Mouse (Mus musculus) embryonic facial prominence, embryonic 12.5 days (tissue): ENCODE results near the gene BC048679. TPM values are rescaled to one million over a fixed set of nuclear protein-coding genes. Genes with fewer than 3 reads are reported as not detected.

Experiments used
- ATAC-seq: fragments of 200-750 bp; cut with Nextera tagmentation; 2 replicates; pipeline ENCODE4 v1.8.0; 2017; ENCODE audit not compliant: insufficient number of reproducible peaks, insufficient read depth, low FRiP score, low TSS enrichment
- H3K27ac ChIP-seq: fragments of 300-500 bp; sonication (generic); 2 replicates; pipeline ENCODE4 v1.5.1; 2016; ENCODE audit warnings: mild to moderate bottlenecking
- H3K27me3 ChIP-seq: fragments of 300-500 bp; sonication (generic); 2 replicates; pipeline ENCODE4 v1.6.1; 2016; ENCODE audit warnings: mild to moderate bottlenecking, moderate library complexity
- H3K36me3 ChIP-seq: fragments of 300-500 bp; sonication (generic); 2 replicates; pipeline ENCODE4 v1.6.1; 2016; ENCODE audit warnings: mild to moderate bottlenecking
- H3K4me1 ChIP-seq: fragments of 300-500 bp; sonication (generic); 2 replicates; pipeline ENCODE4 v1.6.1; 2016
- H3K4me2 ChIP-seq: fragments of 300-500 bp; sonication (generic); replicated peaks from 2 replicates; pipeline ENCODE4 v1.6.1; 2016; ENCODE audit warnings: mild to moderate bottlenecking, moderate library complexity
- H3K4me3 ChIP-seq: fragments of 300-500 bp; sonication (generic); 2 replicates; pipeline ENCODE4 v1.5.1; 2016; ENCODE audit warnings: mild to moderate bottlenecking
- H3K9ac ChIP-seq: fragments of 300-500 bp; sonication (generic); 2 replicates; pipeline ENCODE4 v1.6.1; 2016; ENCODE audit warnings: mild to moderate bottlenecking, moderate library complexity
- H3K9me3 ChIP-seq: fragments of 300-500 bp; sonication (generic); 2 replicates; pipeline ENCODE4 v1.6.1; 2016; ENCODE audit warnings: mild to moderate bottlenecking, moderate library complexity
- WGBS: fragments of 180-500 bp; shearing (Covaris S2); methylation state at CpG from one replicate; pipeline ENCODE4 v1.1.7; 2016; 5-methylcytosine and 5-hydroxymethylcytosine counted together
- polyA plus RNA-seq: library from polyadenylated mRNA; unstranded; fragments of >200 nt; fragmentation: Nextera tagmentation; extraction: Ambion mirVana; gene quantifications from 2 replicates; pipeline ENCODE4 v1.2.1, GENCODE M21; 2016

Gene BC048679
- not detected in 2 replicates for polyA plus RNA-seq

DNA sequence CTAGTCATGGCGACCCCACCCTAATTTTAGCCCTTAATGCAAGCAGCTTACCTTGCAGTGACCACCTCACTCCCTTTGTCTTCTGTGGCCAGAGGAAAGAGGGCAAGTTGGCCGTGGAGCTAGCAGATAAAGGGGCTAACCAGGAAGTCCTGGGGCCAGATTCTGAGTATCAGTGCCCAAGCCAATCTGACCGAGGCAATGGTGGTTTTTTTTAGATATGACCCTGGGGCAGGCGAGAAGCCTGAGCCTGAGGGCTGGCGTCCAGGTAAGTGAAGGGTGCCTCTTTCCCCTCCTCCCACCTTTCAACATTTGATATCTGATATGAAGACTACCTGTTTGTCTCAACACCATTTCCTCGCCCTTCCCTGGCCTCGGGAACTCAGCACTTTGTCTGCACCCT is at the start of gene BC048679:
BC048679 (minus strand) TSS at position 101 of the 400 bp plus-strand sequence.
- H3K9me3 ChIP-seq: no peaks in the 10 kb centered on the region
- H3K36me3 ChIP-seq: no peaks in the 10 kb centered on the region
- no peak within 1 kb of the TSS for H3K4me3 ChIP-seq
- 61% methylated on average over 7 of the region's 7 CpGs for WGBS
- ATAC-seq: no peak
- no peak within 1 kb of the TSS for H3K9ac ChIP-seq
- H3K27ac ChIP-seq: no peak within 1 kb of the TSS
- peaks cover 5% of the 10 kb centered on the region; the same call in 1 of the 2 replicates for H3K4me1 ChIP-seq
- H3K27me3 ChIP-seq: peaks cover 18% of the 10 kb centered on the region; the same call in 1 of the 2 replicates
- H3K4me2 ChIP-seq: no peak within 1 kb of the TSS

DNA sequence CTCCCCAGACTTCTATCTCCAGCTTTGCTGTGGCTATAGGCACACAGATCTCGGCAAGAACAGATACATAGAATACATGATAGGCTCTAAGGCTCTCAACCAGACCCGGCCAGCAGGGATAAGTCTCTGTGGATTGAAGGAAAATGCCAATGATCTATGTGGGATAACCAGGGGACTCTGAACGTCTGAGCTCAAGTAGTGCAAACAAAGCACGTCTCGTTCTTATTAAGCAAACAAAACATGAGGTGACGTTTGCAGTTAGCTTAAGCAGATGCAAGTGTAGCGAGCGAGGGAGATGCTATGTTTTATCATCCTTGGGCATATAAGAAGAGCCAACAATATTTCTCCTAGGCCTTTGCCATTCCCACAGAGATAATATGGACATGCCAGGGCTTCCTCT is 44.9 kb upstream of the BC048679 start:
- Histone ChIP-seq H3K4me1 (no peaks in the 10 kb centered on the region), H3K27me3 (no peaks in the 10 kb centered on the region), H3K27ac (no peak overlapping the region), H3K4me3 (no peak overlapping the region), H3K4me2 (no peak overlapping the region), H3K9ac (no peak overlapping the region), H3K9me3 (no peaks in the 10 kb centered on the region), H3K36me3 (no peaks in the 10 kb centered on the region)
- 80% methylated on average over 8 of the region's 8 CpGs for WGBS
- ATAC-seq: no peak

DNA sequence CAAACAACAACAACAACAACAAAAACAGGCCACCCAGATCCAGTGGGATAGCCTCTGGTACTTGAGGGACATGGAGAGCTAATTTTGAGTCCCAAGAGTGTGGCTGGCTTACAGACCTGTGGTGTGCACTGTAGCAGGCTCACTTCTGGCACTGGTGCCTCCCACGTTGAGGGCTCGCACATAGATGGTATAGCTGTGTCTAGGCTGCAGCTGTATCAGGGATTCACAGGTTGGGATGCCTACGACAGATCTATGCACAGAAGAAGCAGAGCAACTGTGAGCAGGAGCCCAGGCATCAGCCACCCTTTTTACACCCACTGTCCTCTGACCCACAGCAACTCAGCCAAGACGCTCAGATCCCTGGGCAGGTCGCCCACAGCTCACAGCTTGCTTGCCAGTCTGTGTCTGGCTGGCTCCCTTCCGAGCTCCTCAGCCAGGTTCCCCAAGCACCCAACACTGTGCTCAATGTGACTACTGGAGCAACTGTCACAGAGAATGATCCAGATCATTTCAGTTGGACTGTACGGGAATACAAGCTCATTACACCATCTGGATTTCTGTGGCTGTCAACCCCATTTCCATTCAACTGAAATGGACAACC is 43.9 kb upstream of the BC048679 start:
- Histone ChIP-seq H3K27me3 (no peaks in the 10 kb centered on the region), H3K9ac (no peak overlapping the region), H3K36me3 (no peaks in the 10 kb centered on the region), H3K9me3 (no peaks in the 10 kb centered on the region), H3K4me3 (no peak overlapping the region), H3K4me2 (no peak overlapping the region), H3K27ac (no peak overlapping the region), H3K4me1 (no peaks in the 10 kb centered on the region)
- no peak for ATAC-seq
- WGBS: 83% methylated on average over 7 of the region's 7 CpGs

DNA sequence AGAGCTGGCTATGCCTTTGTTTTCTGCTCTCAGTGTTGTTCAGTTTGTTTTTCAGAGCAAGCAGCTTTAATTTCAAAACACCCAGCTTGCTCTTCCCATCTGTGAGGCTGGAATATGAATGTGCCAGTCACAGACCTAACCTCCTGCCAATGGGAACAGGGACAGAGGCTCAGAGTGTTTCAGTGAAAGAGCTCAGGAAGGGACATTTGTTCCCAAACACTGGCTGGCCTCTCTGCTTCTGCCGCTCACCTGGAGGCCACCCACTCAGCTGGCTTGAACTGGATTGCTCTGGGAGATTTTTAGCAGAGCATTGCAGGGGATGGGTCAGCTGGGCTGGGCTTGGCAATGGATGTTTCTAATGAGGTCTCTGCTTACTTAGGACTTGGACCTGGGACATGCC is 42.9 kb upstream of the BC048679 start:
- Histone ChIP-seq H3K9me3 (no peaks in the 10 kb centered on the region), H3K4me2 (no peak overlapping the region), H3K9ac (no peak overlapping the region), H3K4me3 (no peak overlapping the region), H3K36me3 (no peaks in the 10 kb centered on the region), H3K27me3 (no peaks in the 10 kb centered on the region), H3K27ac (no peak overlapping the region), H3K4me1 (no peaks in the 10 kb centered on the region)
- WGBS: 54% methylated on average over 1 of the region's 1 CpGs
- no peak for ATAC-seq

DNA sequence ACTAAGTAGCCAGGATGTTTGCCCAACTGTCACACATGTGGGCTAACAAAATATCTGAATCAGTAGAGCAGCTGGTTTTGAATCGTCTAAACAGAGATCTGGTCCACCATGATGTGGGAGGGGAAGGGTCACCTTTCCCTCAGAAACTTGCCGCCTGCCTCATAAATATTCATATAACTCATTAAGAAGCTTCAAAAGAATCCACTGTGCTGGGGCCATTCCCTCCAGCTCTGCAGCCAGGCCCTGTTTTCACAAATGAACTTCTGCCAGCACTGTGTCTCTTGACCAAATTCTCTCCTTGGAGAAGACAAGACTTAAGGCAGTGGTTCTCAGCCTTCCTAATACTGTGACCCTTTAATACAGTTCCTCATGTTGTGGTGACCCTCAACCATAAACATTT is 41.5 kb upstream of the BC048679 start:
- no peak overlapping the region for H3K4me3 ChIP-seq
- H3K4me2 ChIP-seq: no peak overlapping the region
- no peaks in the 10 kb centered on the region for H3K27me3 ChIP-seq
- no peaks in the 10 kb centered on the region for H3K9me3 ChIP-seq
- H3K27ac ChIP-seq: no peak overlapping the region
- no peak overlapping the region for H3K9ac ChIP-seq
- no peak for ATAC-seq
- no peaks in the 10 kb centered on the region for H3K4me1 ChIP-seq
- H3K36me3 ChIP-seq: peaks cover 11% of the 10 kb centered on the region
- 43% methylated on average over 2 of the region's 2 CpGs for WGBS

DNA sequence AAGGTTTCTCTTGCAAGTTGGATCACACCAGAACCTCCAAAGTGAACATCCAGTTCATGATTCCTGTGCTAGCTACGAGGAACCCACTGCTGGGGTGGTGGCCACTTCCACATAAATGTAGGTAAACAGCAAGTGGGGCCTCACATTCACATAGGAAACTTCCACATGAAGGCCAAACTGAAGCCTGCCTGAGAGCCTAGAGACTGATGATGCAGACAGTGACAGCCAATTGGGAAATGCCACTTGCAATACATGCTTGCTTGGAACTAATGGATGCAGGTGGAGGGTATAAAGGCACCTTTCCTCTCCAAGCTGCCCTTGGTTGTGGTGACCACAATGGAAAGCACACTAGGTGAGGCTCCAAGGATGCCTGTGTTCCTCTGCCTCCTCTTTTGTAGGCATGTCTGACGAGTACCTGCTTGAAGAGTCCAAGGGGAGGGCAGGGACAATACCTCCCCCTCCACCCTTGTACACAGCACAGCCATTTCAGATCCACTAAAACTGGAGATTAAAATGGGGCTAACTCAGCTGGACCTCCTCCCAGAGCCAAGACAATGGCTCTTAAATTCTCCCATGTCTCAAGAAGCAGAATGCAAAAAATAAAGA is 40.1 kb upstream of the BC048679 start:
- Histone ChIP-seq H3K4me3 (no peak overlapping the region), H3K36me3 (peaks cover 24% of the 10 kb centered on the region), H3K9me3 (0 out of 2 replicates have a peak, but pooled peaks cover 3% of the 10 kb centered on the region), H3K27me3 (no peaks in the 10 kb centered on the region), H3K27ac (no peak overlapping the region), H3K9ac (no peak overlapping the region), H3K4me2 (no peak overlapping the region), H3K4me1 (no peaks in the 10 kb centered on the region)
- no peak for ATAC-seq
- WGBS: 81% methylated on average over 2 of the region's 2 CpGs

DNA sequence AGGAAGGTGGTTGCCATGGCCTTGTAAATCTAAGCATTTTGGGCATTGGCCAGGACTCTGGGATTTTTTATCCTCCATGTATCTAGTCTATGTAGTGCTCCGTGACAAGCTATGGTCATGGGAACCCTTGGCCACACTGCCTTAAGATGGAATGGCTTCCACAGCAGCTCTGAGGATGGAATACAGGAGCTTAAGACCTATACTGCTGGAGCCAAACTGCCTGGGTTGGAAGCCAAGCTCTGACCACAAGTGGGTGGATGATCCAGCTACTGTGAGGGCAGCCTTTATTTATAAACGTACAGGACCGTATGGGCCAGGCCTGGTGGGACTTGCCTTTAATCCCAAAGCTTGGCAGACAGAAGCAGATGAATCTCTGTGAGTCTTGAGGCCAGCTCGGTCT is 38.4 kb upstream of the BC048679 start:
- Histone ChIP-seq H3K36me3 (peaks cover 41% of the 10 kb centered on the region), H3K27ac (no peak overlapping the region), H3K4me3 (no peak overlapping the region), H3K9ac (no peak overlapping the region), H3K4me1 (no peaks in the 10 kb centered on the region), H3K27me3 (no peaks in the 10 kb centered on the region), H3K9me3 (0 out of 2 replicates have a peak, but pooled peaks cover 5% of the 10 kb centered on the region), H3K4me2 (no peak overlapping the region)
- ATAC-seq: no peak
- WGBS: 88% methylated on average over 4 of the region's 4 CpGs

DNA sequence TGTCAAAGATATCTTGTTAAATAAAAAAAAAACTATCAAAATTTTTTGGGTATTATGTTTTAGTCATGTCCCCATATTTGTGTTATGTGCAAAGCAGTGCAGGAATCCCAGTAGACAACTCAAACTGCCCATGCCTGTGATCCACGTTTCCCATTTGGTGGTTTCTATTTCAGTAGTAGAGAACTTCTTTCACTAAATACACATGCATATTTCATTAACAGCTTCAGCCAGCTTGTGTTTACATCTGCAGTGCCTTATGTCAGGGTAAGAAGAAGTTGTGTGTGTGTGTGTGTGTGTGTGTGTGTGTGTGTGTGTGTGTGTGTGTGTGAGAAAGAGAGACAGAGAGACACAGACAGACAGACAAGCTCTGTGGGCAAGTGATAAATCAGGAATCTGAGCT is 33.4 kb upstream of the BC048679 start:
- no peak overlapping the region for H3K4me3 ChIP-seq
- no peak overlapping the region for H3K9ac ChIP-seq
- no peak overlapping the region for H3K27ac ChIP-seq
- peaks cover 76% of the 10 kb centered on the region for H3K36me3 ChIP-seq
- H3K9me3 ChIP-seq: 0 out of 2 replicates have a peak, but pooled peaks cover 5% of the 10 kb centered on the region
- no peaks in the 10 kb centered on the region for H3K27me3 ChIP-seq
- no peaks in the 10 kb centered on the region for H3K4me1 ChIP-seq
- H3K4me2 ChIP-seq: no peak overlapping the region
- ATAC-seq: no peak
- 76% methylated on average over 1 of the region's 1 CpGs for WGBS

DNA sequence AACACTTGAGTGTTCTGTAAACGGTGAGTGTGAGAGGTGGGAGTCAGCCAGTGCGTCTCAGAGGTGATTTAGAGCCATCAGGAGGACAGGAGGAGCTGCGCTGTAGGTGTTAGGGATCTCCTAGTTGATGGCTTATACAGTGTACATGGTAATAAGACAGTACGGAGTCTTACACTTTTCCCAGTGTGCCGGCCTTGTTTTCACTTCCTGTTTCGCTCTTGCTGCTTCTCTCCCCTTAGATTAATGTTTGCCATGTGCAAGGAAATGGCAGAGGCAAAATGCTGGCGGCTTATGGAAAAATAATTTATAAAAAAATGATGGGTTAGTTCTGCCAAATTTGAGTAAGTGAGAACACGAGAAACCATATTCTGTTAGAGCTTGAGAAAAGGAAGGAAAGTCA is 30.8 kb upstream of the BC048679 start:
- peaks cover 73% of the 10 kb centered on the region for H3K36me3 ChIP-seq
- WGBS: 93% methylated on average over 8 of the region's 8 CpGs

DNA sequence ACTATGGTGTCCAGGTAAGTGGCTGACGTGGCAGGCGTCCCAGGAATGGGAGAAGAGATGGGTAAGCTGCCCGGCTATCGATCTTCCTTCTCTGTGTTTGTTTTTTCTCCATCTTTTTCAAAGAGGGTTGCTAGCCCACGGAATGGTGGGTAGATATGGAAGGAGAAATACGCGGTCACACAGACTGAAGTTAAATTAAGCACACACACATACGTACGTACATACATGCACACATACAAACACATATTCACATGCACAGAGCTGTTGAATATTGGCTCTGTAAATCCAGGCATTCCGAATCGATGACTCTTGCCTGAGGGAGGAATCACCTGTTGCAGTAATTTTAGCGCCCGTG is 25.6 kb upstream of the BC048679 start:
- Histone ChIP-seq H3K4me1 (peaks cover 14% of the 10 kb centered on the region), H3K36me3 (peaks cover 24% of the 10 kb centered on the region), H3K9ac (peak overlapping the region; percentile 64), H3K4me3 (peak overlapping the region; percentile 74), H3K4me2 (peak overlapping the region; percentile 86), H3K9me3 (no peaks in the 10 kb centered on the region), H3K27me3 (no peaks in the 10 kb centered on the region), H3K27ac (peak overlapping the region; percentile 92)
- ATAC-seq: no peak
- 14% methylated on average over 13 of the region's 13 CpGs for WGBS

More for the DNA sequence above, 30.8 kb upstream of the BC048679 start:
- H3K4me1 ChIP-seq: peaks cover 11% of the 10 kb centered on the region
- H3K9ac ChIP-seq: no peak overlapping the region
- H3K4me3 ChIP-seq: no peak overlapping the region
- ATAC-seq: no peak
- H3K9me3 ChIP-seq: 0 out of 2 replicates have a peak, but pooled peaks cover 5% of the 10 kb centered on the region
- H3K4me2 ChIP-seq: no peak overlapping the region
- H3K27ac ChIP-seq: no peak overlapping the region
- H3K27me3 ChIP-seq: no peaks in the 10 kb centered on the region

DNA sequence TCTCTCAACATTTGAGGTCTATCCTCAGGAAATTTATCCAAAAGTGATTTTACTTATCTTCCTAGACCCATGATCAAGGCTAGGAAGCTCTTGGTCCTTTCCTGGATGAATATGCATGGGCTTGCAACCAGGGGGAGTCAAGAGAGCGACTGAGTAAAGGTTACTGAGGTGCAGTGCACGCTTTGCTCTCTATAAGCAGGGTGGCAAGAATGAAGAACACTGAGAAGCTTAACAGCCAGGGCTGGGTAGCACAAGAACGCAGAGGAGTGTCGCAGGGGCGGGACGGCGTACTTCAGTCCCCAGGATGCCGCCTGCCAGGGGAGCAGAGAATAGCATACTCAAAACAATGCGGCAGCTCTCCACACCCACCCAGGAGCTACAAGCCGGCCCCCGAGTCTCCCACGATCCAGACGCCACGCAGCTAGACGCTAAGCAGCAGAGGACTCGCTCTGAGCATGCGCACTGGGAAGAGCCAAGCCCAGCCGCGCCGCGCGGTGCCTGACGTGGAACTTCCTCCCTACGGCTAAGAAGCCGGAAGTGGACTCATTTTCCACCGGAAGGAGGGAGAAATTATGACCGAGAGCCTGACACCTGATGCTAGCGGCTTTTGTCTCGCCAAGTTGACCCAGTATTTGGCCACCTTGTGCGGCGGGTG is 25.1 kb upstream of the BC048679 start:
- under 1% methylated on average over 31 of the region's 31 CpGs for WGBS
- H3K9ac ChIP-seq: peak overlapping the region; percentile 64
- no peaks in the 10 kb centered on the region for H3K9me3 ChIP-seq
- peaks cover 20% of the 10 kb centered on the region for H3K36me3 ChIP-seq
- ATAC-seq: peak; percentile 94
- H3K4me2 ChIP-seq: peak overlapping the region; percentile 86
- peak overlapping the region; percentile 92 for H3K27ac ChIP-seq
- H3K27me3 ChIP-seq: no peaks in the 10 kb centered on the region
- peaks cover 14% of the 10 kb centered on the region for H3K4me1 ChIP-seq
- H3K4me3 ChIP-seq: peak overlapping the region; percentile 74
